Mouse (Mus musculus): Measurements from ENCODE around the gene Ak1. TPM values are rescaled to one million over a fixed set of nuclear protein-coding genes. Genes with fewer than 3 reads are reported as not detected.

Ak1 gene
- total RNA-seq, 2 experiments from 2014 or later: 71.5 to 143 TPM

Small RNAs within 50 kb of the gene (microRNA-seq; reads per million reads assigned to microRNA genes)
- gene Gm47291 (not detected), gene Mir1954 (not detected)

Other genes starting within 250 kb of the Ak1 start
- 100 to 1,000 TPM; 143 to 149 TPM for gene 1110008P14Rik, start 239.8 kb upstream of the Ak1 start, total RNA-seq (2021)
- gene Lcn2, start 233.5 kb upstream of the Ak1 start, total RNA-seq (2021): 10 to 100 TPM; 12.0 to 21.8 TPM
- gene Ptges2, start 225.9 kb upstream of the Ak1 start, total RNA-seq (2021): 10 to 100 TPM; 91.7 to 98.5 TPM
- 1 to 10 TPM; 3.6 to 3.7 TPM for gene Naif1, start 171.3 kb upstream of the Ak1 start, total RNA-seq (2021)
- gene Slc25a25, start 170.3 kb upstream of the Ak1 start, total RNA-seq (2021): 100 to 1,000 TPM in 1 of 2 experiments, 10 to 100 TPM in 1; 36.5 to 121 TPM
- 10 to 100 TPM; 24.6 to 26.8 TPM for gene Fam102a, start 86.4 kb upstream of the Ak1 start, total RNA-seq (2021)
- gene Dpm2, start 50.9 kb upstream of the Ak1 start, total RNA-seq (2021): 10 to 100 TPM; 44.4 to 49.9 TPM
- gene Pip5kl1, start 47.0 kb upstream of the Ak1 start, total RNA-seq (2021): not detected
- not detected for gene 9430097D07Rik, start 46.1 kb upstream of the Ak1 start, total RNA-seq (2021)
- 10 to 100 TPM; 14.3 to 14.7 TPM for gene St6galnac4, start 34.7 kb upstream of the Ak1 start, total RNA-seq (2021)
- 10 to 100 TPM; 55.2 to 64.1 TPM for gene St6galnac6, start 22.0 kb upstream of the Ak1 start, total RNA-seq (2021)
- 10 to 100 TPM; 97.9 to 99.9 TPM for gene Eng, start 24.8 kb downstream of the Ak1 start, total RNA-seq (2021)
- gene Fpgs, start 82.4 kb downstream of the Ak1 start, total RNA-seq (2021): 10 to 100 TPM; 27.1 to 37.6 TPM
- gene Cdk9, start 91.3 kb downstream of the Ak1 start, total RNA-seq (2021): 10 to 100 TPM; 65.5 to 70.9 TPM
- 10 to 100 TPM; 28.9 to 35.4 TPM for gene Sh2d3c, start 99.3 kb downstream of the Ak1 start, total RNA-seq (2021)
- under 1 TPM in 1 of 2 experiments, not detected in 1; 0.30 TPM for gene 6330409D20Rik, start 119.3 kb downstream of the Ak1 start, total RNA-seq (2021)
- gene Tor2a, start 135.5 kb downstream of the Ak1 start, total RNA-seq (2021): 10 to 100 TPM; 27.7 to 32.6 TPM
- under 1 TPM in 1 of 2 experiments, not detected in 1; 0.15 TPM for gene Ttc16, start 153.9 kb downstream of the Ak1 start, total RNA-seq (2021)
- 1 to 10 TPM; 4.8 to 5.0 TPM for gene Ptrh1, start 154.0 kb downstream of the Ak1 start, total RNA-seq (2021)
- not detected for gene Cfap157, start 162.7 kb downstream of the Ak1 start, total RNA-seq (2021)
- gene Stxbp1, start 225.5 kb downstream of the Ak1 start, total RNA-seq (2021): 10 to 100 TPM; 23.7 to 35.7 TPM

Data from adrenal gland, postnatal 10 days (tissue).